Mouse (Mus musculus): ENCODE measurements around the gene Aox4.

Gene Aox4

DNA sequence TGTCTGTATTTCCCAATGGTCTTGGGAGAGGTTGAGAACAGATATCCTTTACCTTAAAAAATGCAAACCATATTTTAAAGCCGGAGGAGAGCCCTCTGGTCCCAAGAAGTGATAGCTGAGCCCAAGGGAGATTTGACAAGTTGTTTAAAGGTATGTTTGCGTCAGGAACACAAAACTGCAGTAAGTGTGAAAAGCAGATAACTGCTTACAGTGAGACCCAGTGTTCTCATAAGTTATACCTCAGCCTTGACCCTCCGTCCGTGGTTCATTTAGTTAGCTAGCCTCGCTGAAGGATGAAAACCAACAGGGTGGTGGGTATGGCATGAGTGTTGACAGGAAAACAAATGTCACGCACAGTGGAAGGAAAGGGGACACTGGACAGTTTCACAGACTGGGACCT, 92.8 kb downstream of the Aox4 start:
- no peak for DNase-seq

DNA sequence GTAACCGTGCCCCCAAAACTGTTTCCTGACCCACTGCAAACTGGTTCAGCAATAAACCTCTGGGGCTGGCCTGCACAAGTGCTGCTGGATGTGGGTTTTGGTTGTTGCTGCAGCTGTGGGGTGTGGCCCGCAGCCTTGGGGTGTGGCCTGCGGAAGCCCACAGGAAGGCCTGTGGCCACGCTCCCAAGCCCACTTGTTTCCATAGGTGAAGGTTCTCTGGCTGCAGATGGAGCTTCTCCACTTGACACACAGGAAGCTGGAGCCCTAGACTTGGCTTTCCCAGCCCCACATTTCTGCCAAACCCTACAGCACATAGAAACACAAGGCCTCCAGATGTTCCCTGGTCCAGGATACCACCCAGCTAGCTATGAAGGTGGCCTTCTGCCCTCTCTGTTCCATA, 93.5 kb downstream of the Aox4 start:
- DNase-seq = peak; percentile 26

DNA sequence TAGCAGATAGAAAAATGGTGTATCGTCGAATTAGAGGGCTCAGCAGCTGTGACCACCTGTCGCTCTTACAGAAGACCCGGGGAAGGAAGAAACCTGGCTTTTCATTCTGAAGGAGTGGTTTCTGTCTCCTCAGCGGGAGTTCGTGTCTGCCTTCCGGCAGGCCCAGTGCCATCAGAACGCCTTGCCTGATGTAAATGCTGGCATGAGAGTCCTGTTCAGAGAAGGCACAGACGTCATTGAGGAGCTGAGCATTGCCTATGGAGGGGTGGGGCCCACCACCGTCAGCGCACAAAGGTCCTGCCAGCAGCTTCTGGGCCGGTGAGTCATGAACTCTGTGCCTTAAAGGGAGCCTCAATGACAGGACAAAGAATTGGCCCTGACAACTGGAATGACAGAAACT, 94.1 kb downstream of the Aox4 start:
- no peak for DNase-seq

DNA sequence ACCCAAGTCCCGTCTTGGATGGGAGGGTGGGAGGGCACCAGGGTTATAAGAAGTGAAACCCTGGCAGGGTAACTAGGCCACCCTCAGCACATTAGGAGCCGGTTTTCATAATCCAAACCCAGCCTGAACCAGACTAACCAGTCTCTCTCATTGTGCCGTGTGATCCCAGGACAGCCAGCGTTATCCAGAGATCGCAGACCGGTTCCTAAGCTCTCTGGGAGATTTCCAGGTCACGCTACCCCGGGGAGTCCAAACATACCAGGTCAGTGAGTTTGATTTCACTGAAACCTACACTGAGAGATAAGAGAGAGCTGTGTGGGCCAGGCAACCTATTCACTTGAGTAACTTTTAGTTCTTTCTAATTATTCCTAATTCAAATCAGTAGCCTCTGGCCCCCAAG, 97.0 kb downstream of the Aox4 start:
- DNase-seq = no peak

DNA sequence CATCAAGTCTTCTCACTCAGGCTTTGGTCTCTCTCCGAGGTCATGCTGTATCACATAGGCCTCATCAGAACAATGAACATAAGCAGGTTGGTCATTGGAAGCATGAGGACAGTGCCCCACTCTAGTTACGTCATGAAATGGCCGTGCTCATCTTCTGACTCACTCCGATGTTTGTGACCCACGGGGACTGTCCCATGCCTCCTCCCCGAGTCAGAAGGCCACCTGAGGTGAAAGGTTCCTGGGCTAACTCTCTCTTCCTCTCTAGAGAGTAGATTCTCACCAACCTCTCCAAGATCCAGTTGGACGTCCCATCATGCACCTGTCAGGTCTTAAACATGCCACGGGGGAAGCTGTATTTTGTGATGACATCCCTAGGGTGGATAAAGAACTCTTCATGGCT, 98.4 kb downstream of the Aox4 start:
- no peak for DNase-seq

DNA sequence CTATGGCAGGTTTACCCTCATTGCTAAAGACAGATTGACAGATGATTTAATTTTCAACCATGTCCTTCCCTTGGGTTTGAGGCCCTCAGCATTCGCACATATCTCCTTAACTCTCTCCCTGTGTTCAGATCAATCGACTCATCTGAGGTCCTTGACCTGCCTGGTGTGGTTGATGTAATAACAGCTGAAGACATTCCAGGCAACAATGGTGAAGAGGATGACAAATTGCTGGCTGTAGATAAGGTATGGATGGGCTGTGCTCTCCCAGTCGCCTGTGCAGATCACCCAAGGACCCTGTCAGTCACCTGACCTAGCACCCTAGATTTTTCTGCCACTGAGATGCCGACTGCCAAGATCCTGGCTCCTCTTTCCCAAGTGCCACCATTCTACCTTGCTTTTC, 99.7 kb downstream of the Aox4 start:
- DNase-seq = no peak

DNA sequence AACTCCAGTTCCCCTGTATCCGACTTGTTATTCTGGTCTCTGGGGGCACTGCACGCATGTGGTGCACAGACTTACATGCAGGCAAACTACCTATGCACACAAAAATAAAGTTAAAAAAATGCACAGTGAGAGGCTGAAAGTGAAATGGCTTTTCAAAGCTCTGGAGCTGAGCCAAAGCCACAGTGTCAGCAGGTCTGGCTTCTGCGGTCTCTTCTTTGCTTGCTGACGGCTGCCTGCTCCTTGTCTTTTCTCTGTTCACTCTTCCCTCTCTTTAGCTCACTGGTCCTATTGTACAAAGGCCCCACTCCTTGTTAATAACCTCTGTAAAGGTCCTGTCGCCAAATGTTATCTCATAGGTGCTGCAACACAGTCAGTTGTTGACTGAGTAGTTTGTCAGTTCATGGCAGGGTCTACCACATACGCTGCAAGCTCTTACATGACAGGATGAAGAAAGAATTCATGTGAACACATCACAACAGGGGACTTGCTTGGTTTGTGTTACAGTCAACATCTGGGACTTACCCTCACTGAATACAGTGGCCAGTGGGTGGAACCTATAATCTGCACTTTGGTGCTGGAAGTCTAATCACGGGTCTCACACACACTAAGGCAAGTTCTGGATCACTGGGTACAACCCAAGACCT, 101.1 kb downstream of the Aox4 start:
- DNase-seq = no peak

DNA sequence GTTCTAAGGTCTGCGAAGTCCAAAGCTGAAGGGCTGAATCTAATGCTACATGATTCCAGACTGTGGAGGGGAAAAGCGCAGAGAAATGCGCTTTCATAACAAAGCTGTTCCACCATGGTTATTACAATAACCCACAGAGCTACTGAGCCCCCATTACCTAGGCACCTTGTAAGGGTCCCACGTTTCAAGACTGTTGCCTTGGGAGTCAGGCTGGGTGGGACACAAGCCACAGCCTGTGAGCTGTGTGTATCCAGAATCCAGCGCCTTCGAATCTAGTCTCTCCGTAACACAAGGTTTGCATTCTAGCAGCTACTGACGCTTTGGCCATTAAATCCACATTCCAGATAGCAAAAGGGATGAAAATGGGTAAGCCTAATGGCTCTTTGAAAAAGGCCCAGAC, 103.0 kb downstream of the Aox4 start:
- DNase-seq = no peak

DNA sequence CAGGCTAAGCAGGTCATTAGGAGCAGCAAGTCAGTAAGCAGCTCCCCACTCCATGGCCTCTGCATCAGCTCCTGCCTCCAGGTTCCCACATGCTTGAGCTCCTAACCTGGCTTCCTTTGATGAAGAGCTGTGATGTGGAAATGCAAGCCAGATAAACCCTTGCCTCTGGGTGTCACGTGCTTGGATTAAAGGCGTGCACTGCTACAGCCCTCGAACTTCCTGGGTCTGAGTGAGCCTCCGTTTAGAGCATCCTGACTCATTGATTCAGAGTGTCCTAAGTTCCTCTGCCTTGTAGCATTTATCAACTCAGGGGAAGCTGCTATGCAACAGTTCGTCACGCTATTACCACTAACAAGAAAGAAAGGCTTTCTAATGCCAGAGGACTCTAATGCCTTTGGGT, 105.3 kb downstream of the Aox4 start:
- DNase-seq = no peak
